Mouse (Mus musculus): ENCODE measurements around the gene Mab21l1.

Gene Mab21l1

DNA sequence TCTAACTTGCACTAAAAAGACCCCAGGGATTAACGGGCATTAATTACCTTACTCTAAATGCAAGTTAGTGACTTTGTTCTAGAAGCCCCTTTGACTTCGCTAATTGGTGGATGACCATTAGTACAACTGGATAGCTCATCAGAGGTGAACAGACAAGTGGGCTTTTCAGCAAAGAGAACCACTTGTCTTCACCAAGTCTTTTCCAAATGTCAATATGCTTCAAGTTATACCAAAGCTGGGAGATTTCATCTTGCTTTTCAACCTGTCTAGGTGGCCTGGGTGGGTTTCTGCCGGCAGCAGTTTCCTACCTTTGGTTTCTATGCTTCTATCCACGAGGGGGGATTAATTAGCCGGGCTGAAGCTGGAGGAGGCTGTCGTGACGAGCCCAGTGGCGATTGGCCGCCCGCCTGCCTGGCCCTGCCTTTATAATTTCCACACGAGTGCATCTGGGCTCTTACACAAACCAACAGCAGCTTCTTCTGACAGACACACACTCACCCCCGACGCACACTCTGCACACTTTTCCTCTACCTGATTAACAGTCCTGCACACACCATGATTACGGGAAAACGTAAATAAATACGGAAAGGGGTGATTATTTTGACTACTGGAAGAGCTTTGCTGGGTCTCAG lies at the start of gene Mab21l1:
Gene Mab21l1, plus strand, starts transcription at position 455 of the 632 bp plus-strand sequence.
- DNase-seq (ENCODE audit: low read depth, low spot score) = no peak

DNA sequence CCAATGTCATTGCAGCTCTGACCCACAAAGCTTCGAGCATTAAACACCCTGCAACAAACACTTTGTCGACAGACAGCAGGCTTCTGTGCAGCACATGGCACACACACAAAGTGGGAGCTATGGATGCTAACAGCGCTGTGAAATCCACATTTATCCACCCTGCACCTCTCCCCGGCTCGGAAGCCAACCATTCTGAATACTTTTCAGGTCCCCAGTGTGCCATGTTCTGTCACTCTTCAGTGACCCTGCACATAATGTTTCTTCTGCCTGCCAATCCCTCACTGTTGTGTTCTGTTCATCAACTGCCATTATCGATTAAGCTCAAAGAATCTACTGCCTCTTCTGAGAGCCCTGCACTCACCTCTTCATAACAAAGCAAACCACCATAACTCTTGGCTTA lies 48.6 kb upstream of the Mab21l1 start:
- DNase-seq (ENCODE audit: low read depth, low spot score) = no peak

DNA sequence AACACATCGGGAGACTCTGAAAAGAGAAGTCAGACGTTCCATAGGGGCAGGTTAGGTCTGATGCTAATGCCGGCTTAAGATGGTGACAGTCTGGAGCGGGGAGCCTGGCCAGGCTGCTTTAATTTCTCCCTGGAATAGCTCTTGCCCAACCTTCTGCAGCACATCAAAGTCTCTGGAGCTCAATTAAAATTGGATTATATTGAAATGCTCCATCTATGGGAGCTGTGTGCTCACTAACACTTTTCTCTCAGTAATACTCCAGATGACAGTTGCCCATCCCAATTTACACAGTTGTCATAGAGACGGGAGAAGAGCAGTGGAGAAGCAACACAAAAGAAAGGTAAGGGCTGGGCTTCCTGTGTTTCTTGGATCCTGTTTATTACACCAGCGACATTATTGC lies 40.9 kb upstream of the Mab21l1 start:
- no peak for DNase-seq (ENCODE audit: low read depth, low spot score)

GRCm38 (mm10) chr3:55742218-55742617 lies 40.1 kb upstream of the Mab21l1 start:
- no peak for DNase-seq (ENCODE audit: low read depth, low spot score)

DNA sequence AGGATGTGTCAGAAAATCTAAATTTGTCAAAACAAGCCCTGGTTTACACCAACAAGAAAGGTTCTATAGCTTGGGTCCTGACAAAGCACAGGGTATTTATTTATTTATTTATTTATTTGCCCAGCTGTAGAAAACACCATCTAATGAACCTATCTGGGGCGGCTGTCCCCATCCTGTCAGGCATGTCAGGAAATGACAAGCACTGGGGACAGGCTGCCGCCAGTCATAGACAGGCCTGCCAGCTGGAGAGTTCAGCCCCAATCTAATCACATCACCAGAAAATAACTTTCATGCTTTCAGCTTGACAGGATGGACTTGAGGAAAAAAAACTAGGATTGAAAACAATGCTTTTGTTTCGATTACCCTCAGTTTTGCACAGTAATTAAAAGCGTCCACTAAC lies 39.7 kb upstream of the Mab21l1 start:
- no peak for DNase-seq (ENCODE audit: low read depth, low spot score)

- DNase-seq (ENCODE audit: low read depth, low spot score) = no peak
Measured at GRCm38 (mm10) chr3:55743885-55744284, 38.4 kb upstream of the Mab21l1 start.

GRCm38 (mm10) chr3:55750445-55751065 lies 31.8 kb upstream of the Mab21l1 start:
- DNase-seq (ENCODE audit: low read depth, low spot score) = no peak

GRCm38 (mm10) chr3:55751363-55751762 lies 30.9 kb upstream of the Mab21l1 start:
- no peak for DNase-seq (ENCODE audit: low read depth, low spot score)

DNA sequence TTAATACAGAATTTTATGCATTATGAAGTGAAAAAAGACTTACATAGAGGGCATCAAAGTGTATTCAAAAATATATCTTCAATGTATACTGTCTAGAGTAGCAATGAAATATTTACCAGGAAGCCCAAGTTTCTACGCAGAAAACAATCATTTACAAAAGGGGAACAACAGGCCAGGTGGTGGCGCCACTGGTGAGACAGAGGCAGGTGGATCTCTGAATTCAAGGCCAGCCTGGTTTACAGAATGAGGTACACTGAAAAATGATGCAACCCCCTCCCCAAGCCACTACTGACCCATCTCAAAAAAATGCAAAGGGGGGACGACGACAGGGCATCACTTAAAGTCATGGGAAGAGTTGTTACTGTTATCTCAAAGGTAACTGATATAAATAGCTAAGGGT lies 29.8 kb upstream of the Mab21l1 start:
- no peak for DNase-seq (ENCODE audit: low read depth, low spot score)

DNA sequence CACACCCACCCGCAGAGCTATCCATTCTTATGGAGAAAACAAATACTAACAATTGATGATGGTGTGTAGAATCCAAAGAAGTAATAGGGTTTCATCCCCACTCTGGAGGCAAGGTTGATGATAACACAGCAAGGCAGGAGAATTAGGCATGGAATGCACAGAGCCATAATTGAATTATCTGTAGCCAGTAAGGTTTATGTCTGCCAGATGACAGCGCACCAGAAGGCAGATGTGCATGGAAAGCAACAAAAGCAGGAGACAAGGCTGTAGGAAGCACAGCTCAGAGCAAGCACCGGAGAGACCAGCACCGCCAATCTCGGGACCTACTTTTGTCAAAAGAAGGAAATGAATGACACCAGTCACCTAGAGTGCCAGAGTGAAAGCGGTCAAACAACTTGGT lies 28.4 kb upstream of the Mab21l1 start:
- no peak for DNase-seq (ENCODE audit: low read depth, low spot score)

- DNase-seq (ENCODE audit: low read depth, low spot score) = no peak
Measured at GRCm38 (mm10) chr3:55754981-55755608, 27.2 kb upstream of the Mab21l1 start.

DNA sequence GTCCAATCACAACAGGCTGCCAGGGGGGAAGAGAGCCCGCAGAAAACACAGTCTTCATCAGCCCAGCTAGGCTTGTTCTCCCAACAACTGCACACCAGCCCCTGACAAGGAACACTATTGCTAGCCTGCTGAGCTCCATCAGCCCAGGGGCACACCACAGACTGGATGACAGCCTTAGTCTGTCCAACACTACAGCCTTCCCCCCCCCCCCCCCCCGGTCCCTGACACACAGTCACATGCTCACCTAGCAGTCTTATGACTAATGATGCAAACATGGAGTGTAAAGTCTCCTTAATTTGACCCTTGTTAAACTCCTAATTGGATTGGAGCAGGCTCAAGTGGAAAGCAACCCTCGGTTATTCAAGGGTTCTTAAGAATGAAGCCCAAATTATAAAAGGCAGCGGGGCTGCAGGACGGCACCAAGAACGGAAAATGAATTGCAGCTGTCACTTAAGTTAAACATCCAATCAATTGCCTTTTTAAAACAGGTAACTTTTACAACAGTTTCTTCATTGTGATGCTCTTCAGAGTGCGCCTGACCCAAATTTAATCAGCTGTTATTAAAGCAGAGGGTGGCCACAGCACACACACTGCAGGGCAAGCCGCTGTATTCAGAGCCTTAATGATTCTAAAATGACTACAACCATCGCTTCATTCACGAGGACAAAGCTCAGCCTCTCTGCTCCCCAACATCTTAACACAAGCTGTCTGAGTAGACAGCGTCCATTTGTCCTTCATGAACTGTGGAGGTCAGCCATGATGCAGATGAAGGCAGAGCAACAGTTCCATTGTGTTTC lies 26.3 kb upstream of the Mab21l1 start:
- DNase-seq (ENCODE audit: low read depth, low spot score) = no peak

DNA sequence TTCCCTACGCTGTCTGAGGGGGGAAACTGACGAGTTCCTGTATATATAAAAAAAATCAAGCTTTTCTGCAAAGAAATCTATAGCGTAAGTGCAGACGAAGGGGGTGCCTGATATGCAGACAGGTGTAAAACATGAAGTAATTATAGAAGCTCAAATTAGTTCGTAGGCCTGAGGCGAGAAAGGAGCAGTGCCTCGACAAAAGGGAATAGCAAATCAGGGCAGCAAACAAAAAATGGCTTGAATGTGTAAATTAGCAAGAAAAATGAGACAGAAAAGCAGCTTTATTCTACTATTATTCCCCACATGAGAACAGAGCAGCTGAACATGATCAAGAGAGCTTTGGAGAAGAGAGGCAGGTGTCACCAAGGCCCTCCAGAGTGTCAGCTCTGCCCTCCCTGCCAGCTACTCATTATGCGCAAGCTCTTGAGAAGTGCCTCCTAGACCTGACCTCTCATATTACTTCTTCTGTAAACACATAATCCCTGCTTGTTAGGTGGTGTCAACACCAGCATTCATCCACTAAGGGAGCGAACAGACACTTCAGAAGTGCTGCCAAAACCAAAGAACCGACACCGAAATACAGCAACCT lies 25.6 kb upstream of the Mab21l1 start:
- no peak for DNase-seq (ENCODE audit: low read depth, low spot score)

- DNase-seq (ENCODE audit: low read depth, low spot score) = no peak
Measured at GRCm38 (mm10) chr3:55758297-55758696, 24.0 kb upstream of the Mab21l1 start.

DNA sequence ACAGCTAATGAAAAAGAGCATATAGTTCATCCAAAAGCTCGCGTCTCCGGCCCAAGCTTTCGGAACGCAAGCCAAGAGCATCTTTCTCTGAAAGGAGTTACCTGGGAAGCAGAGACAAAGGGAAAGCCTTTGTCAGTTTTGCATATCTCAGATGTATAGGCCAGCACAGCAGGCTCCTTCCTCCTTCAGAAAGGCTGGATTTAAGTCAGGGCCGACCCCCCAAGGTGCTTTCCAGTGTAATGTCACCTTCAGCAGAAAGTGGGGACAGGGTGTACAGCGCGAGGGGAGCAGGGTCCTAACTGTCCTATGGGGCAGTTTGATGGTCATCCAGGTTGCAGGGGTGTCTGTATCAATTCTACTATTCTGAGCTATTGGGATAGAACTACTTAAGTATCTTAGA lies 18.7 kb upstream of the Mab21l1 start:
- DNase-seq (ENCODE audit: low read depth, low spot score) = no peak

GRCm38 (mm10) chr3:55768654-55769053 lies 13.7 kb upstream of the Mab21l1 start:
- no peak for DNase-seq (ENCODE audit: low read depth, low spot score)

- DNase-seq (ENCODE audit: low read depth, low spot score) = no peak
Measured at GRCm38 (mm10) chr3:55769308-55769707, 13.0 kb upstream of the Mab21l1 start.

DNA sequence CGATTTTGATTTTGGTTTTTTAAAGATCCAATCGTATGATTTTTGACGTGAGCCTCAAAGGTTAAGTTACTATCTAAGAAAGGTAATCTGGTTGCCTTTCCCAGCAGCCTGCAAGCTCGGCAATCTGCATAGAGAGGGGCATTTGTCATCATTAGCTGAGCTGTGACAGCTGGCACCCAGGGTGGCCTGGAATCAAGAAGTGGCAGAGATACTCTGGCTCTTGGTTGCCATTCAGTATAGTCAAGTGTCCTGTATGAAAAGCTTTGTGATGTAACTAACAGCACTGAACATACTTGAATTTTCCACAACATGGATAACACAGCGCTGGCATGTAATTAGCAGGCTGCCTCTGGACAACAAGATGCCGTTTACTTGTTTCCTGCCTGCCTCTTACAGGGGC lies 8.1 kb upstream of the Mab21l1 start:
- DNase-seq (ENCODE audit: low read depth, low spot score) = no peak

DNA sequence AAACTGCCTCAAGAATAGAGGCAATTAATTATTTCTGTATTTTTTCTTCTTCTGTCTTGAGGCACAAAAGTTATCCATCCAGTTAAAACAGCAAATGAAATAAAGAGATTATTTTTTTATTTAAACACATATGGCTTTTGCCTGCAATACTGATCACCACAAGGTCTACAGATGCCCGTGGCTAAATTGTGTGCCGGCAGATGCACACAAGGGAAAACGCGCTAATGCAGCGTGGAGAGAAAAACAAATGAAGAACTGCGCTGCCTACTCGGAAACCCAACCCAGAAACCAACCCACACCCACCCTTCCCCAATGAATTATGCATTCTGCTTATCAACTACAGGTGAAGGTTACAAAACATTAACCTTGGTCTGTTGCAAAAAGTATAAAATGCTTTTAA lies 7.1 kb upstream of the Mab21l1 start:
- no peak for DNase-seq (ENCODE audit: low read depth, low spot score)

DNA sequence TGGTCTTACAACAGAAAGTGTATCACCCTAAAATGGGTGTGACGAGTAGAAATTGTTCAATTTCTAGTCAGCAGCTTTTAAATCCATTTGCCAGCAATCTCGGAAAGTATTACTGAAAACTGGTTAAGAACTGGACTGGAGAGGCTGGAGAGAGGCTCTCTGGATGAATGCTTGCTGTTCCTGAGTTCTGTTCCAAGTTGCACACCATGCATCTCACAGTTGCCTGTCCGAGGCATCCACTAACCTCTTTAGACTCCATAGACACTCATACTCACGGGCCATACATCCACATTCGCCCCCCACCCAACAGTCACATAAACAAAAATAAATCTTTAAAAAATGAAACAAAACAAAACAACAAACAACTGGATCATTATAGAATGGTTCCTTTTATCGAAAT lies 6.6 kb upstream of the Mab21l1 start:
- DNase-seq (ENCODE audit: low read depth, low spot score) = no peak

DNA sequence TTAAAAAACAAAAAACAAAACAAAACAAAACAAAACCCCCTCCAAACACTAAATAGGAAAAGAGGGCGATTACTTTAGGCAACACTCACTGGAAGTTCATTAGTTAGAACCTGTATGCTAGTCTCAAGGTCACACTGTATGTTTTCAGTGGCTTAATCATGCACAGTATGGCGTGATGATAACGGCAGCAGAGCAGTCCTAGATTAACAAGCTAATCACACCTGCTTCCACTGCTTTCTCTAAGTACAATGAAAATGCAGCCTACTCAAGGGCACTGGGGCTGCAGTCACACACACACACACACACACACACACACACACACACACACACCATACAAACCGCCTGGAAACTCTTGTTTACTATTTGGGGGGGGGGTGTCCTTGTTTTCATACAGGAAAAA lies 4.8 kb upstream of the Mab21l1 start:
- DNase-seq (ENCODE audit: low read depth, low spot score) = no peak

All from brain, embryonic 18.5 days (tissue).